Mouse (Mus musculus): Measurements from ENCODE around the gene Igfn1.

DNA sequence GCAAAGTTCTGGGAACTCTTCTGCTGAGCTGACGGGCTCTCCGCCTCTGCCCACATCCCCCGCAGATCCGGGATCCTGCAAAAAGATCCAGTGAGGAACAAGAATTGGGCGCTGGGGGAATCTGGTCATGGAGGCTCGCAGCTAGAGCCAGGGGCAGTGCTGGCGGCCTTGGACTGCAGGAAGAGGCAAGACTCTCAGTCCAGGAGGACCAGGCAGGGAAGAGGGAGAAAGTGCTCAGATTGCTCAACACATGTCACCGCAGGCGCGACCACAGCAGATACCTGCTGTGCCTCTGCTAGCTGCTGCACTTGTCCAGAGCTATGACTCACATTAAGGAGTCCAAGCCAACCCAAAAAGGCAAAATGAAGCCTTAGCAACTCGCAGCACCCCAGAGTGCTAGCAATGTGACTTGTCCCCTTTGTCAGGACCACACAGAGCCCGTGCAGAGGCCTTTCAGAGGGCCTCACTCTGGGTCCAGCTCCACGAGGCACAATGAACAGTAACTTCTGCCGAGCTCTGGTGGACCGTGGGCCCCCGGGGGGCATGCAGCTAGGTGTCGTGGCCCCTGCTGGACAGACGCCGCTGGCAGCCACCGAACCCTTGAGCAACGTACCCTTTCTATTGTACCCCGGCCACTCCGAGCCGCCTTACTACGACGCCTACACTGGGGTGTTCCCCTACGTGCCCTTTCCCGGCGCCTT is 44.3 kb upstream of the Igfn1 start, which contains the start of gene Ascl5:
- TF ChIP-seq CTCF (conservative IDR thresholded peaks at IDR 0.05; ENCODE audit: insufficient read depth, insufficient read length, low read depth, low read length) (no peak), POLR2A (IDR thresholded peaks at IDR 0.05; ENCODE audit: low read depth, low read length) (no peak)

Data from kidney, adult 2 months (tissue).